Mouse (Mus musculus) midbrain, embryonic 15.5 days (tissue): ENCODE data around the gene Col23a1. TPM values are rescaled to one million over a fixed set of nuclear protein-coding genes. Genes with fewer than 3 reads are reported as not detected.

Experiments
- ATAC-seq: fragments of 200-750 bp; cut with Nextera tagmentation; replicated peaks from 2 replicates; pipeline ENCODE4 v1.8.0; 2017; ENCODE audit warnings: moderate TSS enrichment
- H3K27ac ChIP-seq: fragments of 300-500 bp; sonication (generic); 2 replicates; pipeline ENCODE4 v1.5.1; 2015; ENCODE audit warnings: mild to moderate bottlenecking, inconsistent platforms
- H3K27me3 ChIP-seq: fragments of 300-500 bp; sonication (generic); replicated peaks from 2 replicates; pipeline ENCODE4 v1.6.1; 2015; ENCODE audit warnings: inconsistent platforms
- H3K36me3 ChIP-seq: fragments of 300-500 bp; sonication (generic); replicated peaks from 2 replicates; pipeline ENCODE4 v1.6.1; 2015; ENCODE audit warnings: inconsistent platforms
- H3K4me1 ChIP-seq: fragments of 300-500 bp; sonication (generic); 2 replicates; pipeline ENCODE4 v1.6.1; 2015; ENCODE audit warnings: inconsistent platforms
- H3K4me2 ChIP-seq: fragments of 300-500 bp; sonication (generic); 2 replicates; pipeline ENCODE4 v1.6.1; 2015; ENCODE audit warnings: inconsistent platforms, mild to moderate bottlenecking, moderate library complexity
- H3K4me3 ChIP-seq: fragments of 300-500 bp; sonication (generic); 2 replicates; pipeline ENCODE4 v1.5.1; 2015; ENCODE audit warnings: mild to moderate bottlenecking, inconsistent platforms
- H3K9ac ChIP-seq: fragments of 300-500 bp; sonication (generic); 2 replicates; pipeline ENCODE4 v1.6.1; 2015; ENCODE audit warnings: mild to moderate bottlenecking, inconsistent platforms
- H3K9me3 ChIP-seq: fragments of 300-500 bp; sonication (generic); 2 replicates; pipeline ENCODE4 v1.6.1; 2016; ENCODE audit warnings: inconsistent platforms
- WGBS: fragments of 180-500 bp; shearing (Covaris S2); methylation state at CpG from one replicate; pipeline ENCODE4 v1.1.7; 2015; ENCODE audit warnings: mixed read lengths; 5-methylcytosine and 5-hydroxymethylcytosine counted together
- polyA plus RNA-seq: library from polyadenylated mRNA; unstranded; fragments of >200 nt; fragmentation: Nextera tagmentation; extraction: Ambion mirVana; gene quantifications from 2 replicates; pipeline ENCODE4 v1.2.1, GENCODE M21; 2015

Gene Col23a1
- polyA plus RNA-seq, 1 experiment from 2014 or later: 6.1 TPM

GRCm38 (mm10) chr11:51429428-51430179 is 139.9 kb downstream of the Col23a1 start:
- no peak overlapping the region for H3K27ac ChIP-seq
- H3K4me3 ChIP-seq: no peak overlapping the region
- H3K4me2 ChIP-seq: no peak overlapping the region
- no peaks in the 10 kb centered on the region for H3K27me3 ChIP-seq
- no peaks in the 10 kb centered on the region for H3K4me1 ChIP-seq
- no peak for ATAC-seq
- H3K9me3 ChIP-seq: no peaks in the 10 kb centered on the region
- H3K36me3 ChIP-seq: no peaks in the 10 kb centered on the region
- H3K9ac ChIP-seq: no peak overlapping the region
- WGBS: 30% methylated on average over 16 of the region's 16 CpGs

GRCm38 (mm10) chr11:51430180-51430578 is 140.5 kb downstream of the Col23a1 start:
- Histone ChIP-seq H3K4me2 (no peak overlapping the region), H3K4me1 (no peaks in the 10 kb centered on the region), H3K9ac (no peak overlapping the region), H3K27ac (no peak overlapping the region), H3K27me3 (no peaks in the 10 kb centered on the region), H3K9me3 (no peaks in the 10 kb centered on the region), H3K36me3 (no peaks in the 10 kb centered on the region), H3K4me3 (no peak overlapping the region)
- 64% methylated on average over 8 of the region's 8 CpGs for WGBS
- ATAC-seq: no peak

GRCm38 (mm10) chr11:51431287-51431686 is 141.6 kb downstream of the Col23a1 start:
- 78% methylated on average over 3 of the region's 3 CpGs for WGBS
- H3K36me3 ChIP-seq: no peaks in the 10 kb centered on the region
- no peaks in the 10 kb centered on the region for H3K4me1 ChIP-seq
- no peaks in the 10 kb centered on the region for H3K9me3 ChIP-seq
- H3K27me3 ChIP-seq: no peaks in the 10 kb centered on the region
- no peak overlapping the region for H3K4me2 ChIP-seq
- H3K9ac ChIP-seq: no peak overlapping the region
- no peak overlapping the region for H3K4me3 ChIP-seq
- ATAC-seq: no peak
- no peak overlapping the region for H3K27ac ChIP-seq

- Histone ChIP-seq H3K4me3 (no peak overlapping the region), H3K9me3 (0 out of 2 replicates have a peak, but pooled peaks cover under 1% of the 10 kb centered on the region), H3K4me1 (no peaks in the 10 kb centered on the region), H3K27me3 (no peaks in the 10 kb centered on the region), H3K4me2 (no peak overlapping the region), H3K9ac (no peak overlapping the region), H3K27ac (no peak overlapping the region), H3K36me3 (no peaks in the 10 kb centered on the region)
- 90% methylated on average over 8 of the region's 8 CpGs for WGBS
- no peak for ATAC-seq
These were observed 142.2 kb downstream of the Col23a1 start for GRCm38 (mm10) chr11:51431968-51432367.

- ATAC-seq: no peak
- Histone ChIP-seq H3K27ac (no peak overlapping the region), H3K27me3 (no peaks in the 10 kb centered on the region), H3K9ac (no peak overlapping the region), H3K4me3 (no peak overlapping the region), H3K9me3 (peaks cover 4% of the 10 kb centered on the region; the same call in 1 of the 2 replicates), H3K4me1 (no peaks in the 10 kb centered on the region), H3K4me2 (no peak overlapping the region), H3K36me3 (no peaks in the 10 kb centered on the region)
- 96% methylated on average over 7 of the region's 7 CpGs for WGBS
These were observed 152.3 kb downstream of the Col23a1 start for GRCm38 (mm10) chr11:51442006-51442405.

GRCm38 (mm10) chr11:51442599-51442998 is 152.9 kb downstream of the Col23a1 start:
- no peak for ATAC-seq

GRCm38 (mm10) chr11:51443818-51444217 is 154.1 kb downstream of the Col23a1 start:
- no peak for ATAC-seq
- no peak overlapping the region for H3K4me3 ChIP-seq
- 60% methylated on average over 2 of the region's 2 CpGs for WGBS
- H3K4me2 ChIP-seq: no peak overlapping the region
- H3K27ac ChIP-seq: no peak overlapping the region
- H3K9ac ChIP-seq: no peak overlapping the region
- no peaks in the 10 kb centered on the region for H3K9me3 ChIP-seq
- H3K36me3 ChIP-seq: no peaks in the 10 kb centered on the region
- H3K27me3 ChIP-seq: no peaks in the 10 kb centered on the region
- no peaks in the 10 kb centered on the region for H3K4me1 ChIP-seq

More at GRCm38 (mm10) chr11:51442599-51442998, 152.9 kb downstream of the Col23a1 start:
- H3K9me3 ChIP-seq: no peaks in the 10 kb centered on the region
- H3K36me3 ChIP-seq: no peaks in the 10 kb centered on the region
- H3K27ac ChIP-seq: no peak overlapping the region
- no peak overlapping the region for H3K4me3 ChIP-seq
- H3K4me2 ChIP-seq: no peak overlapping the region
- no peaks in the 10 kb centered on the region for H3K4me1 ChIP-seq
- no peak overlapping the region for H3K9ac ChIP-seq
- WGBS: 79% methylated on average over 8 of the region's 8 CpGs
- no peaks in the 10 kb centered on the region for H3K27me3 ChIP-seq

GRCm38 (mm10) chr11:51444649-51445048 is 154.9 kb downstream of the Col23a1 start:
- Histone ChIP-seq H3K4me3 (no peak overlapping the region), H3K4me1 (no peaks in the 10 kb centered on the region), H3K36me3 (no peaks in the 10 kb centered on the region), H3K9ac (no peak overlapping the region), H3K4me2 (no peak overlapping the region), H3K9me3 (no peaks in the 10 kb centered on the region), H3K27ac (no peak overlapping the region), H3K27me3 (no peaks in the 10 kb centered on the region)
- 82% methylated on average over 7 of the region's 7 CpGs for WGBS
- no peak for ATAC-seq

GRCm38 (mm10) chr11:51446711-51447425 is 157.1 kb downstream of the Col23a1 start:
- no peaks in the 10 kb centered on the region for H3K9me3 ChIP-seq
- WGBS: 33% methylated on average over 6 of the region's 6 CpGs
- no peak overlapping the region for H3K4me2 ChIP-seq
- H3K27me3 ChIP-seq: no peaks in the 10 kb centered on the region
- no peaks in the 10 kb centered on the region for H3K36me3 ChIP-seq
- H3K4me3 ChIP-seq: no peak overlapping the region
- no peak for ATAC-seq
- H3K4me1 ChIP-seq: no peaks in the 10 kb centered on the region
- H3K27ac ChIP-seq: no peak overlapping the region
- no peak overlapping the region for H3K9ac ChIP-seq

- Histone ChIP-seq H3K4me2 (no peak overlapping the region), H3K4me1 (no peaks in the 10 kb centered on the region), H3K27me3 (no peaks in the 10 kb centered on the region), H3K36me3 (no peaks in the 10 kb centered on the region), H3K27ac (no peak overlapping the region), H3K4me3 (no peak overlapping the region), H3K9ac (no peak overlapping the region), H3K9me3 (no peaks in the 10 kb centered on the region)
- 63% methylated on average over 4 of the region's 4 CpGs for WGBS
- no peak for ATAC-seq
These were observed 158.5 kb downstream of the Col23a1 start for GRCm38 (mm10) chr11:51448256-51448655.

GRCm38 (mm10) chr11:51448680-51449079 is 159.0 kb downstream of the Col23a1 start:
- H3K27me3 ChIP-seq: no peaks in the 10 kb centered on the region
- 12% methylated on average over 4 of the region's 4 CpGs for WGBS
- H3K4me1 ChIP-seq: no peaks in the 10 kb centered on the region
- H3K4me3 ChIP-seq: no peak overlapping the region
- H3K9ac ChIP-seq: no peak overlapping the region
- H3K36me3 ChIP-seq: no peaks in the 10 kb centered on the region
- no peak overlapping the region for H3K4me2 ChIP-seq
- no peak for ATAC-seq
- no peaks in the 10 kb centered on the region for H3K9me3 ChIP-seq
- H3K27ac ChIP-seq: no peak overlapping the region

GRCm38 (mm10) chr11:51449881-51450280 is 160.2 kb downstream of the Col23a1 start:
- Histone ChIP-seq H3K9me3 (no peaks in the 10 kb centered on the region), H3K27me3 (no peaks in the 10 kb centered on the region), H3K27ac (no peak overlapping the region), H3K36me3 (no peaks in the 10 kb centered on the region), H3K4me1 (no peaks in the 10 kb centered on the region), H3K9ac (no peak overlapping the region), H3K4me2 (no peak overlapping the region), H3K4me3 (no peak overlapping the region)
- 69% methylated on average over 7 of the region's 7 CpGs for WGBS
- ATAC-seq: no peak

GRCm38 (mm10) chr11:51451281-51451680 is 161.6 kb downstream of the Col23a1 start:
- Histone ChIP-seq H3K27ac (no peak overlapping the region), H3K9me3 (no peaks in the 10 kb centered on the region), H3K36me3 (no peaks in the 10 kb centered on the region), H3K4me2 (no peak overlapping the region), H3K9ac (no peak overlapping the region), H3K27me3 (no peaks in the 10 kb centered on the region), H3K4me1 (no peaks in the 10 kb centered on the region), H3K4me3 (no peak overlapping the region)
- 88% methylated on average over 5 of the region's 5 CpGs for WGBS
- no peak for ATAC-seq
